Mouse (Mus musculus) testis, postnatal 10 days (tissue): ENCODE data around the gene Map3k5.
"Not testable (repeated sequence)": the region's sequence is repeated elsewhere in the genome, so short reads cannot be mapped to it uniquely, and the experiment has no call there.

Source experiments
- DNase-seq: peaks from one replicate; pipeline ENCODE4 v3.0.0; 2021; ENCODE audit warnings: low spot score

The Map3k5 gene

DNA sequence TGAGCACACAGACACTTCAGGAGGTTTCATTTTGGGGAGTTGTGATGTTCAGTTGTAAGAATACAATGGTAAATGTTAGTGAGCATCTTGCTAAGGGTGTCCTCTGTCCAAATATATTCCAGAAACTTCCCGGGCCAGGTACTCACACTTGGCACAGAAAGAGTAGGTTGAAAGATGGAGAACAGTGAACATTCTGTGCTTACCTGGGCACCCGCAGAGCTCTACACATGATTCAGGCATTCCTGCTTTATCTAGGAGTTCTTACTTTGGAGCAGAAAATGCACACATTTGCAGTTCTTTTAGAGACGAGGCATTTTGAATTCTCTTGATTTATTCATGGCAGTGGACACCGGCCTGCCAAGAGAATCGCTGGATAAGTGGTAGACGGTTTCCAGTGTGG, 32.3 kb downstream of the Map3k5 start:
- DNase-seq = no peak

DNA sequence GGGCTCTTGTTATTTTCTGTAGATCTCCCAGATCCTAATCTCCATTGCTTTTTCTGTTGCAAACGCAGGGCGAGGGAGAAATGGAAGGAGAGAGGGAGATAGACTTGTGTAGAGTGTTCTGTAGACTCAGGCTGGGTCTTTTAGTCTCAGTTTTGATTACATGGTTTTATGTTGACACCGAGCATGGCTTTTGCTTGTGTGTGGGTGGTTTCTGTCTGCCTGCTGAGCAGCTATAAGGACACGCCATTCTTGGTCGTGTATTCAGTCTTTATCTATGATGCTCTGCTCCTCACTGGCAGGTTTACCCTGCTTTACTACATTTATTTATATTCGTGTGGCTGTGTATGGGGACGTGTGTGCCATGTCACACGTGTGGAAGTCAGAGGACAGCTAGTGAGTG, 34.2 kb downstream of the Map3k5 start:
- DNase-seq = no peak

DNA sequence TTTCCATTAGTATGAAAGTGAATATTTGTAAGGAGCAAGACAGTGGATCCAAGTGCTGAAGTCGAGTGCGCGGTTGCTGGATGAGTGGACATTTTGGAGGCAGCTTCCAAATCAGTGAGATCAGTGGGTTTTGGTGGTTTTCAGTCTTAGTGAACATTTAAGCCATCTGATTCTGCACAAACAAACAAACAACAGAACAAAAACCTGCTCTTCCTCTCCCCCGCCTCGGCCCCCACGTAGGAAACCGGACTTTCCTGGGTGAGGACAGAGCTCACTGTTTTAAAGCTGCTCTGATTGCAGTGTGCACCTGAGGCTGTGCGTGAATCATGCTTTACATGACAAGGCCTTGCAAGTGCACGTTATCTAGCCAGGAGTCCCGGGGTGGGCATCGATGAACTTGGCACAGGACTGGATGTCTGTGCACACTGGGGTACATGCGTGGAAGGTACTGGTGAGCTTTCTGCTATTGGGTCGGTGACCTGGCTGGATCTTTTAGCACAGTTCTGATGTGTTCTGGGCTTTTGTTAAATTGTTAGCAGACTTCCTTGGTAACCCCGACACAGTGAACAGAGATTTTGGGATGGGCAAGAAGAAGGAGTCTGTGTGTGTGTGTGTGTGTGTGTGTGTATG, 35.7 kb downstream of the Map3k5 start:
- DNase-seq = no peak

DNA sequence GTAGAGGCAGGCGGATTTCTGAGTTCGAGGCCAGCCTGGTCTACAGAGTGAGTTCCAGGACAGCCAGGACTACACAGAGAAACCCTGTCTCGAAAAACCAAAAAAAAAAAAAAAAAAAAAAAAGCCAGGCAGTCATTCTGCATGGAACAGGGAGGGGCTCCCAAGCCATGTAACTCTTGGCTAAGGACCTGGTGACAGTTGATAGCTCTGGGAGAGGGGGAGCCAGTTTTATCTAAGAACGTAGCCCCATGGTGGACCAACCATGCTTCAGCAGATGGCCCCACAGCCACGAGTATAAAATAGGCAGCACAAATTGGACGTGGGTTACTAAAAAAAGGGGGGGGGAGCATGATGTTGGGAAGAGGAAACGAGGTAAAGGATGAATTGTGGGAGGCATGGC, 37.2 kb downstream of the Map3k5 start:
- not testable (repeated sequence) for DNase-seq

DNA sequence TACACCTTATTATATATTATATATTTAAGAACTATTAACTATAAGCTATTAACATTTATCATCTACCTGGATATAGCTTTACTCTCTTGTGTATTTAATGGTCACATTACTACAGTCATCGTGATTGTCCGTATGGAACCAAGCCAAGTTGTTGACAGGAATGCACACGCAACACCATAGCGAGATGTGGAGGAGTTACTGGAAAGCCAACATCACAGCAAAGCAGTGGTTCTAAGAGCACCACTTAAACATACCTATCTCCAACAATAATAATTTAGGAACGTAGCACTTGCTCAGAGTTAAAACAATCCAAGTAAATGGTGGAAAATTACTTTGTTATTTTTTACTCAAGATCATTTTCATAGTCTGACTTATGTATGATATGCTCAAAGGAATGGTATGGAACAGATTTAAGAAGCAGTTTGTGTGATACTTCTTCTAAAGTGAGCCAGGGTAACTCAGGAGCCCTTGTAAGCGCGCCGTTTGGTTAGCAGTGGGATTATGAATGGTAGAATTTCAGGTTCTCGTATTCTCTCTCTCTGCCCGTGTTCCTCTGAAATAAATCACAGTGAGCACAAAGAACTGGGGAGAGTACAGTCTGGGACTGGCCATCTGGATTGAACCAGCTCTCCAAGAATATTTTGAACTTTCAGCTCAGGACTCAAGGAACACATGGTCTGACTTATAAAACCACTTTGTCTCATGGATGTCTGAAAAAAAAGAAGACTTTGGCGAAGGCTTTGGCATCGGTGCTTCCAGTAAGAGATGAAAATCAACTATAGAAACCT, 39.2 kb downstream of the Map3k5 start:
- no peak for DNase-seq

DNA sequence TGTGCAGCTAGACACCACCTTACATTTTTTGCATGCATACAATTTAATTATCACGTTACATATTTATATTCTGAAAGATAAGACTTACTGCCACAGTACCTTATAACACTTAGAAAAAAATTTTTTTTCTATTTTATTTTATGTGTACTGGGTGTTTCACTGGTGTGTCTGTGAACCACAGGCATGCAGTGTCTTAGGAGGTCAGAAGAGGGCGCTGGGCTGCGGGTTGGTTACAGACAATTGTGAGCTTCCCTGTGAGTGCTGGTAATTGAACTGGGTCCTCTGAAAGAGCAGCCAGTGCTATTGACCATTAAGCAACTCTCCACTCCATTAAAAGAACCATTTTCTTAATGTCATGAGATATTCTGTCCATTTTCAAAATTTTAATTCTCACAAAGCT, 43.3 kb downstream of the Map3k5 start:
- no peak for DNase-seq

DNA sequence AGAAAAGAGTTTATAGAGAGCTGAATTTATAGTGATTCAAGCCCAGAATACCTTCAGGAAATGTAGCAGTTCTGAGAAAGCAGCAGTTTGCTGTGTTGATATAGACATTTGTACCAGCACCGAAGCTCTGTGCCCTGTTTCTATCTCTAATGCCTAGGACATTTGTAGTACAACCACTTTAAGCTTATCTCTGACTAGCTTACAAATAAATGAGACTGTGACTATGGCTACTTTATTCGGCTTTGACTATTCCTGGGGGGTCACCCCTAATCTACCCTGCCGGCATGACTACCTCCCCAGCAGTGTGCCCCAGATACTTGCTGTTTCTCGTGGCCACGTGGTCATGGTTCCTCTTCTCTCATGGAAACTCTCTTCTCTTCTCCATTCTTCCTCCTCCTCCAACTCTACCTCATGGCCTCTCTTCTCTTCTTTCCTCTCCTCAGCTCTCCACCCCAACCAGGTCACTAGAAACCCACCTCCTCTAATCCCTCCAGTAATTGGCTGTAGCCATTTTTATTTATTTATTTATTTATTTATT, 44.5 kb downstream of the Map3k5 start:
- DNase-seq = no peak

DNA sequence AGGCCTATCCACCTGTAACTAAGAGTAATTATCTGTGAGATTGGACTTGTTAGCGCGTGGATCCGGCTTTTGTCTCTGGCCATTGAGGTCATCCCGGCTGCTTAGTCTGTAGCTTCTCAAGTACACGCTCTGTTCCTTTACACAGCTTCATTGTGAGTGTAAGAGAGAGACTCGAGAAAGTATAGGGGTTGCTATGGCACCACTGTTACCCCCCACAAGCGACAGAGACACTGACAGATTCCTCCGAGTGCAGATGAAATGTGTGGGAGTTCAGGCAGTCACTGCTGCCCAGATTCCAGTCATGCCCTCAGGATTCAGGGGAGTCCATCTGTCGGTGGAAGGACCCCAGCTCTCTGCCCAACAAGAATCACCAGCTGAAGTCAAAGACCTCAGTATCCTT, 53.5 kb downstream of the Map3k5 start:
- no peak for DNase-seq

DNA sequence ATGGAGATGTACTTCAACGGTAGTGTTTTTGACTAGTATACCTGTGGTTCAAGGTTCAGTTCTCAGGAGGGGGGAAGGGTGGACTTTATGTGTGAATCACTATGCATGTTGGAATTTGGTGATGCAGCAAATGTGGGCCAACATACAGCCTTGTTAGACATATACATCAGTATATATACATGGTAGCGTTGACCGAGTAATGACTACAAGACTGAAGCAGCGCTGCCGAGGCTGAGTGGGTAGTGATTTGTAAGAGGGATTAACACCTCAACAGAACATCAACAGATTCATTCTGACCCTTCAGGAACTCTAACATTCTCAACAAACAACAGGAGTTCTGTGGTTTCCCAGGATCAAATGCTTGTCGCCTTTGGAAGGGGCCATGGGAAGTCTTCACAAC, 55.7 kb downstream of the Map3k5 start:
- DNase-seq = no peak

DNA sequence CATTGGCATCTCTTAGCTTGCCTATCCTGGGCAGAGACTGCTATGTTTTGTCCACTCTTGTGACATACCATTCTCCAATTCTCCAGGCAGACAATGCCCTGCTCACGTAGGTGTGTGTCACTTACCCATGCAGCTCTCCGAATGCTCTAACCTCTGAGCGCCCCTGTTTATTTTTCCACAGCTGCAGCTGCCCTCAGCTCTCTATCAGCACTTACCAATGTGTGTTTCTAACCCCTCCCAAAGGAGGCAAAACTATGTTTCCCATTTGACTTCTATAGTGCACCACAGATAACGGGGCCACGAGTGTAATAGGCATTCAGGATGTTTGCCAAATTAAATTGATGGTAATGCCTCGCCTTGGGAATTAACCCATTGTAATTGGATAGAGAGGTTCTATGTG, 56.4 kb downstream of the Map3k5 start:
- no peak for DNase-seq

DNA sequence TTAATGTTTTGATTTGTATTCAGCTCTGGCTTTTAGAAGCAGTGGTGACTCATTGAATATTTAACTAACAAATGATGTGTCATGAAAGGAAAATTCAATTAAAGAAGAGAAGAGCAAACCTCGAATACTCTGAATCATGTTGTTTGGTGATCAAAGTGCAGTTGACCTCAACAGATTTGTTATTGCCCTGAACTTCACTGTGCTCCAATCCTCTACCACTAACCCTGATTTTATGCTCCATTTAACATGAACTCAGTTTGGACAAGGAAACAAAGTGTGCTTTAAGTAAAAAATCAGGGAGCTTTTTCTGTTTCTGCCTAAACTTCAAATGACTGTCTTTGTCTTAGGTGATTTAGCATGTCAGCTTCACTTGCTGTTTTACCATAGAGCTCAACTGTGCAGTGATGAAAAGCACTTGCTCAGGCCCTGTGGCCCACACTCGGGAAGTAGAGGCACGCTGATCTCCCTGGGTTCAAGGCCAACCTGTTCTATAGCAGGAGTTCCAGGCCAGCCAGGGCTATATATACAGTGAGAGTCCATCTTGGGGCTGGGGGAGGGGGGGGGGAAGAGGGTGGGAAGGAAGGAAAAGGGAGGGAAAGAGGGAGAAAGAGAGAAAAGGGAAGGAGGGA, 57.1 kb downstream of the Map3k5 start:
- DNase-seq = no peak

DNA sequence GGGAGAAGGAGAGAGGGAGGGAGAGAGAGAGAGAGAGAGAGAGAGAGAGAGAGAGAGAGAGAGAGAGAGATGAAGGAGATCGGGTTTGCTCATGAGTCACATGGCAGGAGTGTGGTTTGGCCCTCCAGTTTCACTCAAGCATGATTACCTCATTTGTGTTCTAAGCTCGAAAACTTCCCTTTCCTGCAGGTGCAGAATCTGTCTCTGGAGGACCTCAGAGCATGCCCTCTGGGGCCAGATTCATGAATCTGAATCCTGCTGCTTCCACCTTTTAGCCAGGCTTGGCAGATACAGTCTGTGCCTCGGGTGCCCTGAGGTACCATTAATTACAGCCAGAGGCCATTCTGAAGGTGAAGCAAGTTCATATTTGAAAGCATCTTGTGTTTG, 57.6 kb downstream of the Map3k5 start:
- DNase-seq = no peak

DNA sequence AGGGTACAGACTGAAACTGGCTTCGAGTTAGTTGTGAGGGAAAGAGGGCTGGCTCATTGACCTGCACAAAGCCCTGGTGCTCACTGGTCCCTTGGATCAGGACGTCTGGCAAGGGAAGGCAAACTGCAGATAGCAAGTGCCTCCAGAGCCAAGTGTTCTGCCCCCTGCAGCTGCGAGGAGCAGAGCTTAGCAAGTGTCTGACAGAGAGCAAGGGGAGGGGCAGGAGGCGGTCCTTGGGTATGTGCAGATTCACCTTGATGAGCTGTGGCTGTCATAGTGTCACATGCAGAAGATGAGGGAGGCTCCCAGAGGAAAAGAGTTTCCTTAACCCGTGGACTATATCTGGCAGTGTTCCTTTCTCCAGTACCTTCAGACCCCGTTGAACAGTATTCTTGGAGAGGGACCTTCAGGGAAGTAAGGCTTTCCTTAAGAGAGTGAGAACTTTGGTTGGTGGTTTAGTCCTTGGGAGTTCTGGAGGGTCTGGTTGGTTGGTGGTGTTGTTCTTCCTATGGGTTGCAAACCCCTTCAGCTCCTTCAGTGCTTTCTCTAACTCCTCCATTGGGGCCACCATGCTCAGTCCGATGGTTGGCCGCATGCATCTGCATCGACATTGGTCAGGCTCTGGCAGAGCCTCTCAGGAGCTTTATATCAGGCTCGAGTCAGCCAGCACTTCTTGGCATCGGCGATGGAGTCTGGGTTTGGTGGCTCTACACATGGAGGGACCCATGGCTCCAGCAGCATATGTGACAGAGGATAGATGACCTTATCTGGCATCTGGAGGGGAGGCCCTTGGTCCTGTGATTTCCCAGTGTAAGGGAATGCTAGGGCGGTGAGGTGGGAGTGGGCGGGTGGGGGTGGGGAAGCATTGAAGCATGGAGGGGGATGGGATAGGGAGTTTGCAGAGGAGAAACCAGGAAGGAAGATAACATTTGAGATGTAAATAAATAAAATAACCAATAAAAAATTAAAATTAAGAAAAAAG, 60.5 kb downstream of the Map3k5 start:
- no peak for DNase-seq

DNA sequence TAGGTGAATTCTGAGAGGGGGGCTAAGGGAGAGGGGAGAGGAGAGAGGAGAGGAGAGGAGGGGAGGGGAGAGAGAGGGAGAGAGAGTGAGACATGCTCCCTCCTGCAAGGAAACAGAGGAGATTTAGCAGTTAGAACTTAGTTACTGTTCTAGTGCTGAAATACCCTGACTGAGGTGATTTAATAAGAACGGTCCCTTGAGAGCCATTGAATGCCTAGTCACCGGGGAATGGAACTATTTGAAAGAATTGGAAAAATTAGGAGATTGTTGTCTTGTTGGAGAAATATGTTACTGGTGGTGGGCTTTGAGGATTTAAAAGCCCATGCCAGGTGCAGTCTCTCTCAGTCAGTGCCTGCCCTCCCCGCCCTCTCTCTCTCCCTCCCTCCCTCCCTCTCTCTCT, 61.9 kb downstream of the Map3k5 start:
- no peak for DNase-seq

DNA sequence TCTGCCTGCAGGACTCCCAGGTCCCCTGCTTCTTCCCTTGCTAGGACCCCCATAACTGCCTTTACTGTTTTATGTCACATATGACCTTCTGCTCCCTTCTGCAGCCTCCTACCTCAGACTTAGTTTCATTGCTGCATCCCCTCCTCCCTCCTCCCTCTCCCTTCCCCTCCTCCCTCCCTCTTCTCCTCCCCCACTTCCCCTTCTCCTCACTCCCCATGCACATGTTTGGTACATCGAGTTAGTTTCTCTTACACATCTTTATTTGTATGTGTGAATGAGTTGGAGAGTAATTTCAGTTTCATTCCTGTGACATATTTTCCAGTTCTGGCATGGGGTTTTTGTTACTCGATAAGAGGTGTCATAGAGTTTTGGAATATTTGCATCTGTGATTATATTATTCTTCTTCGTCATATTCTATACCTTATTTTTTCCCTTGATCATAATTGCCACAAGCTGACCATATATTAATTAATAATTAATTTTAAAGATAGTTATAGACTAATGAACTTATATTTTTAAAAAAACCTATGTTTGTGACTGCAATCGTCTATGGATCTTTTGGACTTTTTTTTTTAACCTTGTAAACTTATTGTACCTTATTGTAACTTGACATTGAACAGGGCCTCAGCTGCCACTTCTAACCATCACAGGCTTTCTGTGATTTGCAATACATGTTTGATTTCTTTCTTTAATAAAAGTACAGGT, 65.6 kb downstream of the Map3k5 start:
- DNase-seq = no peak

DNA sequence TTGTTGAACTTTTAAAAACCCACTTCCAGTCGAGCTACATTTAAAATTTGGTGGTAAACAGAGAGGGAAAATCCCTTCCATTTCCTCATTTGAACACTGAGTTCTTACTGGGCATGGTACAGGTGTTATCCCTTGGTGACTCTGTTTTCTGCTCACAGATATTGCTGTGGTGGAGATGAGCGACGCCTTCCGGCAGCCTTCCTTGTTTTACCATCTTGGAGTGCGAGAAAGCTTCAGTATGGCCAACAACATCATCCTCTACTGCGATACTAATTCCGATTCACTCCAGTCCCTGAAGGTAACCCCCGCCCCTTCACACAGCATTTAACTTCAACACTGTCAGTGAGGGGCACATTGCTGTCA, 66.1 kb downstream of the Map3k5 start:
- no peak for DNase-seq

DNA sequence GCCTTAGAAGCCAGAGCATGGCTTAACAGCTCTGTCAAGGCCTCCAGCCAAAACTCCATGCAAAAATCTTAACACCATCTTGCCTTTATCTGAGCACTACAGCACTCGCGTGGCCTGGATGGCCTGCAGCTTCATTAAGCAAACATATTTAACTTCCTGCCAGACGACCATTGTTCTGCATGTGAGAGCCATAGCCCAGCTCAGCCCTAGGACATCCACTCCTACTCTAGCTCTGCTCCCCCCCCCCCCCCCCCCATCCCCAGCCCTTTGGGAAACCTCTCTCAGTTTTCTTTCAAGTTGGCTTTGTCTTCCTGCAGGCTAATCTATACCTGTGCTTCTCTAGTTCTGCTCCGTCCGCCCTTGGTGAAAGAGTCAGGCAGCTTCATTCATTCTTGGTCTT, 67.7 kb downstream of the Map3k5 start:
- DNase-seq = no peak

DNA sequence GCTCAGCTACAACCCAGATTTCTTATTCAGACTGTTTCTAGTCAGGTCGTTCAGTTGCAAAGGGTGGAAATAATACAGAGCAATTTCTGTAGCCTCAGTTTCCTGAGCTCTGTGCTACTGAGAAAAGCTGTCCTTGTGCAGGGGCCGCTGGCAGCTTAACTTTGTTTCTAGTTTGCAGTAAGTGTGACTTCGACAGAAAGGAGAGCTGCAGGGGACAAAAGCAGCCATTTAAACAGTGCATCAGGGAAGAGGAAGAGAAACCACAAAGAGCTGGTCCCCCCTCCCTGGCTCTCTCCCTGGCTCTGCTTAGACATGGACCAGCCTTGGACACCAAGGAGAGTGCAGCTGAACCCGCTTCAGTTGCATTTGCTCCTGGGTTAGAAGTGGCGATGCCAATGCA, 68.7 kb downstream of the Map3k5 start:
- DNase-seq = no peak

DNA sequence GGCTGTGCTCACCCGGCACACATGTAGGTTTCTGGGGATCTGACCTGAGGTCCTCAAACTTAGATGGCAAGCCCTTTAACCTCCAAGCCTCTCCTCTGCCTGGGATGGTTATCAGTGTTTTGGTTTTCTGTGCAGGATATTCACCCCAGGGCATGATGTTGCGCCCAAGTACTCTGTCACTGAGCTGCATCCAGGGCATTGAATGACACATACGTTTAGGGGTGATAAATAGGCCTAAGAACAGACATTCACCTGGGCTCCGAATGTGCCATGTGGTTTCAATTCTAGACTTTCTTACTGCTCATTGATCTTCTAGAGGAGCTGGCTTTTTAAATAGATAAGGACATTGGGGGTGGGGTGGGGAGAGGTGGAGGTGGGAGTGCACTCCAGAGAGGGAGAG, 70.5 kb downstream of the Map3k5 start:
- DNase-seq = no peak

DNA sequence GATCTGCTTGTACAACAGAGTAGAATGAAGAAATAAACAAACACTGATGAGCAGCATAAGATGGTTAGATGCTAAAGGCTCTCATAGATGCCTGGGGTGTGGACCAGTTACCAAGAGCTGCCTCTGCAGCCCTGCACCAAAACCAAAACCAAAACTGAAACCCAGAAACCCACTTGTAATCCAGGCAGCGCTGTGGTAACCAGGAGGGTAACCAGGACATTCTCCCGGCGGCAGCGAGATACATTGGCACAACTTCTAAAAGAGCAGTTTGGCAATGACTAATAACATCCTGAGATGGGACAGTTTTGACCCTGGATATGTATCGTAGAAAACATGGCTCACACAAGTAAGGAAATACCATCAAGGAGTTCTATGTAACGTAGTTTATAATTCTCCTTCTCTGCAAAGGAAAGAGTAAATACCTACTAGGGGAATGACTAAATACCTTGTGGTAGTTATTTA, 71.2 kb downstream of the Map3k5 start:
- no peak for DNase-seq

DNA sequence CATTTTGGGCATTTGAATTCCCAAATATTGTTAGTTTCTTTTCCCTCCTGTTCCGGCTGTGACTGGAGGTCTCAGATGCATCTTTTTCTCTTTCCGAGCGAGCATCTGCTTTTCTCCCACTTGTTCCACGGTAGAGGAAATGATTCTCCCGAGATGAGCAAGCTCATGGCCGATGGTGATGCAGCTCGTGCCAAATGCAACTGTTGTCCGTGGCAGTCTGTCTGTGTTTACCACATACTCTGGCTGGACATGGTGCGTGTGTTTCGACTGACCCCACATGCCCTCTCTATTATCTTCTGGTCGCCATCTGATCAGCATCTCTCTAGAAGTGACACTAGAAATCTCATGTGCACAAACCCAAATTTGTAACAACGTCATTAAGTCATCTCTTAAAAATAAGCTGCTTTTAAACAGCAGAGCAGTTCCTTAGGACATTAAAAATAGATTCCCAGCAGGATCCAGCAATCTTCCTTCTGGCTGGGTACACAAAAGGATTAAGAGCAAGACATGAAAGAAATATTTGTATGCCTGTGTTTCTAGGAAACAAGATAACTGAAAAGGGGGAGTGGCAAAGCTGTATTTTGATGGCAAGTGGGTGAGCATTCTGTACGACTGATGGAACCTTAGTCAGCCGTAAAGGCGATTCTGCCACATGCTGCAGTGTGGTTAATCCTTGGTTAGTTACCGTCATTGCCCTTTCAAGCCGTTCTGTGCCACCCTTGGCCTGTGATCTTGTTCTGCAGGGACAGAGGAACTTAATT, 72.2 kb downstream of the Map3k5 start:
- no peak for DNase-seq
